Mouse (Mus musculus) midbrain, embryonic 16.5 days (tissue): ENCODE results near the gene Dusp14. TPM values are rescaled to one million over a fixed set of nuclear protein-coding genes. Genes with fewer than 3 reads are reported as not detected.

Source experiments
- ATAC-seq: fragments of 200-750 bp; cut with Nextera tagmentation; 2 replicates; pipeline ENCODE4 v1.8.0; 2017; ENCODE audit warnings: moderate TSS enrichment
- H3K27ac ChIP-seq: fragments of 300-500 bp; sonication (generic); 2 replicates; pipeline ENCODE4 v1.5.1; 2014; ENCODE audit warnings: mild to moderate bottlenecking, low read length, mixed read lengths
- H3K27me3 ChIP-seq: fragments of 300-500 bp; sonication (generic); 2 replicates; pipeline ENCODE4 v1.6.1; 2014; ENCODE audit warnings: low read depth, low read length, mixed read lengths; ENCODE audit not compliant: control insufficient read depth, insufficient read depth
- H3K36me3 ChIP-seq: fragments of 300-500 bp; sonication (generic); 2 replicates; pipeline ENCODE4 v1.6.1; 2014; ENCODE audit warnings: mild to moderate bottlenecking, low read length, moderate library complexity, mixed read lengths; ENCODE audit not compliant: control insufficient read depth, insufficient read depth
- H3K4me1 ChIP-seq: fragments of 300-500 bp; sonication (generic); 2 replicates; pipeline ENCODE4 v1.6.1; 2014; ENCODE audit warnings: mild to moderate bottlenecking, low read length, mixed read lengths; ENCODE audit not compliant: control insufficient read depth, insufficient read depth
- H3K4me2 ChIP-seq: fragments of 300-500 bp; sonication (generic); 2 replicates; pipeline ENCODE4 v1.6.1; 2014; ENCODE audit warnings: mild to moderate bottlenecking, low read length, mixed read lengths
- H3K4me3 ChIP-seq: fragments of 300-500 bp; sonication (generic); 2 replicates; pipeline ENCODE4 v1.5.1; 2014; ENCODE audit warnings: low read depth, mild to moderate bottlenecking, low read length, moderate library complexity, mixed read lengths
- H3K9ac ChIP-seq: fragments of 300-500 bp; sonication (generic); 2 replicates; pipeline ENCODE4 v1.6.1; 2014; ENCODE audit warnings: low read depth, low read length, mixed read lengths
- H3K9me3 ChIP-seq: fragments of 300-500 bp; sonication (generic); replicated peaks from 2 replicates; pipeline ENCODE4 v1.6.1; 2014; ENCODE audit warnings: mild to moderate bottlenecking, low read length, mixed read lengths; ENCODE audit not compliant: control insufficient read depth, poor library complexity, severe bottlenecking
- WGBS: fragments of 180-500 bp; shearing (Covaris S2); extraction: QIAGEN DNeasy Blood & Tissue Kit; methylation state at CpG from one replicate; pipeline ENCODE4 v1.1.7; 2014; 5-methylcytosine and 5-hydroxymethylcytosine counted together
- polyA plus RNA-seq: library from polyadenylated mRNA; unstranded; fragments of >200 nt; fragmentation: Nextera tagmentation; extraction: Ambion mirVana; gene quantifications from 2 replicates; pipeline ENCODE4 v1.2.1, GENCODE M21; 2015

Dusp14 gene
- polyA plus RNA-seq, 1 experiment from 2014 or later = 11.8 TPM

- WGBS = 68% methylated on average over 6 of the region's 6 CpGs
- peaks cover 18% of the 10 kb centered on the region for H3K36me3 ChIP-seq
Measured at GRCm38 (mm10) chr11:84040621-84041020, 28.4 kb downstream of the Dusp14 start.

DNA sequence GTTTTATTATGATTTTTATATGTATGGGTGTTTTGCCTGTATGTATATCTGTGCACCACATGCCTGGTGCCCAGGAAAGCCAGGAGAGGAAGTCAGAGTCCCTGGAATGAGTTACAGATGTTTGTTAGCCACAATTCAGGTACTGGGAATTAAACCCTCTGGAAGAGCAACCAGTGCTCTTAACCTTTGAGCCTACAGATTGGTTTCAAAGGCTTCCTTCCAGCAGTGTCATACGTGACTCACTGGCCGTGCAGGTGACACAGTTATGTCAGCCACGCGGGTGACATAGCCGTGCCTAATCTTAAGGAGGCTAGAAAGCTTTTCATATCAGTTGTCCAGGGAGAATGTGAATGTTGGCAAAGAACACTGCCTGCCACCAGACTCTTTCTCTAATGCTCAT lies 35.4 kb downstream of the Dusp14 start:
- H3K4me3 ChIP-seq = no peak overlapping the region
- no peaks in the 10 kb centered on the region for H3K9me3 ChIP-seq
- no peak overlapping the region for H3K27ac ChIP-seq
- H3K27me3 ChIP-seq = no peaks in the 10 kb centered on the region
- no peaks in the 10 kb centered on the region for H3K4me1 ChIP-seq
- ATAC-seq = no peak
- H3K9ac ChIP-seq = no peak overlapping the region
- 86% methylated on average over 5 of the region's 5 CpGs for WGBS
- peaks cover 10% of the 10 kb centered on the region for H3K36me3 ChIP-seq
- H3K4me2 ChIP-seq = no peak overlapping the region

More at GRCm38 (mm10) chr11:84040621-84041020, 28.4 kb downstream of the Dusp14 start:
- Histone ChIP-seq H3K4me2 (no peak overlapping the region), H3K9me3 (no peaks in the 10 kb centered on the region), H3K27me3 (no peaks in the 10 kb centered on the region), H3K4me3 (no peak overlapping the region), H3K4me1 (peaks cover 22% of the 10 kb centered on the region), H3K9ac (no peak overlapping the region), H3K27ac (no peak overlapping the region)
- no peak for ATAC-seq

DNA sequence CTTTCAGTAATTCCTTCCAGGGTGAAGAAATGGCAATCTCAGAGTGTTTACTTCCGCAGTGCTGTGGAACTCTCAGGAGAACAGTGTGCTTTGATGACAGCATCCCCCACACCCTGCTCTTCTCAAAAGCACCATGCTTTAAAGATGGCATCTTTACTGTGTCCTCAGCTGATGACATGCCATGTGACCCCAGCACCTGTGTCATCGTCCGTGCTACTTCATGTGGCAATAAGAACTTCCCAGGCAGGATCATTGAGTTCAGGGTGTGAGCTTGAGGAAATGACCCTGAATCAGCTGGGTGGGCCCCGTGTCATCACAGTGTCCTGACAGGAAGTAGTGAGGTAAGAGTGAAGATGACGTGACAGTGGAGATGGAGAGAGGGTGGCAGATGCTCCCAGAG lies 36.5 kb downstream of the Dusp14 start:
- no peak overlapping the region for H3K4me2 ChIP-seq
- no peak overlapping the region for H3K4me3 ChIP-seq
- no peak for ATAC-seq
- peaks cover 16% of the 10 kb centered on the region for H3K36me3 ChIP-seq
- 92% methylated on average over 5 of the region's 5 CpGs for WGBS
- H3K27ac ChIP-seq = no peak overlapping the region
- H3K9ac ChIP-seq = no peak overlapping the region
- H3K4me1 ChIP-seq = no peaks in the 10 kb centered on the region
- H3K9me3 ChIP-seq = no peaks in the 10 kb centered on the region
- H3K27me3 ChIP-seq = no peaks in the 10 kb centered on the region

DNA sequence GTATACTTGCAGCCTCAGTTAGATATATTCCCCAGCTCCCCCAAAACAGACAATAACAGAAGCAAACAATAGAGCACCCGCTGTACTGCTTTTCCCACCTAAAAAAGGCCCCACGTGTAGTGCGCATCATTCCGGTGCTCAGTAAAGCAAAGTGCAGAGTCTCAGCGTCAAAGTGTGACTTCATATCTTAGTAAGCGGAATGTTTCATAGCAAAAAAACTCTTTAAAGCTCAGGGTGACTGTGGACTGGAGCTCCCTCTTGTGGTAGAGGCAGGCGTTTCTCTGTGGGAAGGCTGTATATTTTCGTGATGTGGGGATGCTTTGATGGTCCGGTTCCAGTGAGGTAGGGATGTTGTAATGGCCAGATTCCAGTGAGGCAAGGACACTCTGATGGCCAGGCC lies 37.1 kb downstream of the Dusp14 start:
- H3K4me1 ChIP-seq = no peaks in the 10 kb centered on the region
- no peak overlapping the region for H3K9ac ChIP-seq
- H3K36me3 ChIP-seq = peaks cover 16% of the 10 kb centered on the region
- H3K4me3 ChIP-seq = no peak overlapping the region
- no peak overlapping the region for H3K4me2 ChIP-seq
- 58% methylated on average over 9 of the region's 9 CpGs for WGBS
- H3K27ac ChIP-seq = no peak overlapping the region
- H3K9me3 ChIP-seq = no peaks in the 10 kb centered on the region
- no peak for ATAC-seq
- no peaks in the 10 kb centered on the region for H3K27me3 ChIP-seq

- H3K27ac ChIP-seq = no peak overlapping the region
Measured at GRCm38 (mm10) chr11:84028271-84029028, 40.6 kb downstream of the Dusp14 start.

GRCm38 (mm10) chr11:84027231-84027630 lies 41.8 kb downstream of the Dusp14 start:
- H3K9ac ChIP-seq = no peak overlapping the region
- H3K9me3 ChIP-seq = no peaks in the 10 kb centered on the region
- no peaks in the 10 kb centered on the region for H3K4me1 ChIP-seq
- 90% methylated on average over 5 of the region's 5 CpGs for WGBS
- peaks cover 48% of the 10 kb centered on the region for H3K36me3 ChIP-seq
- no peaks in the 10 kb centered on the region for H3K27me3 ChIP-seq
- no peak overlapping the region for H3K4me3 ChIP-seq
- no peak overlapping the region for H3K27ac ChIP-seq
- ATAC-seq = no peak
- H3K4me2 ChIP-seq = no peak overlapping the region

More at GRCm38 (mm10) chr11:84028271-84029028, 40.6 kb downstream of the Dusp14 start:
- no peak for ATAC-seq
- H3K4me2 ChIP-seq = no peak overlapping the region
- WGBS = 88% methylated on average over 9 of the region's 9 CpGs
- H3K27me3 ChIP-seq = no peaks in the 10 kb centered on the region
- no peaks in the 10 kb centered on the region for H3K4me1 ChIP-seq
- H3K9me3 ChIP-seq = no peaks in the 10 kb centered on the region
- H3K9ac ChIP-seq = no peak overlapping the region
- no peak overlapping the region for H3K4me3 ChIP-seq
- H3K36me3 ChIP-seq = peaks cover 45% of the 10 kb centered on the region

DNA sequence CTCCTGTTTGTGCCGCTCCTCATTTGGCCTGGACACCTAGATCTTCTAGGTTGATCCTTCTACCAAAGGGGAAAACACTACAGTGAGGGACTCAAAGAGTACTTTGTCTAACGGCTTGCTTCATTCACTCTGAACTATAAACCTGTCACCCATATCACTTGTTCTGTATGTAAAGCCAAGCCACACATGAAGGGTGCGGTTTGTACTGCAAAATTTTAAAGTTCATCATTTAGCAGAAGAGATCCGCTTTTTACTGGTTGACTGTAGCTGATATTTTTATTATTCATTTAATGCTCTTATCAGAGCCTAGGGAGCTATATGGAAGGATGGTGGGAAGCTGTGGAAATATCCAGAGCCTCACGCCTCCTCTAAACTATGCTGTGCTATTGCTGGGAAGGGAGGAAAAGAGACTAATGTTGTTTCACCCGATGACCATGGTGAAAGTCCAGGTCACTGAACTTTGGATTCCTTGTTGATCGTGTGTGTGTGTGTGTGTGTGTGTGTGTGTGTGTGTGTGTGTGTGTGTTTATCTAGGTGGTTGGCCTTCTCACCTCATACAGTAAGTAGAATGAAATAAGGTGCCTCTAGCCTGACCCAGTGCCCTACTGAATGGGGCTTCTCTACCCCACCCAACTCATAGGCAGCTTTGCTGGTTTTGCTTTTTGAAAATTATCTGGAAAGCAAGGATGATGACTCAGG lies 52.1 kb downstream of the Dusp14 start:
- Histone ChIP-seq H3K27ac (no peak overlapping the region), H3K27me3 (no peaks in the 10 kb centered on the region), H3K36me3 (peaks cover 18% of the 10 kb centered on the region), H3K9me3 (no peaks in the 10 kb centered on the region), H3K4me1 (peaks cover 13% of the 10 kb centered on the region; the same call in 1 of the 2 replicates), H3K4me3 (no peak overlapping the region), H3K9ac (no peak overlapping the region), H3K4me2 (no peak overlapping the region)
- 94% methylated on average over 7 of the region's 7 CpGs for WGBS
- ATAC-seq = no peak

GRCm38 (mm10) chr11:84016147-84016809 lies 52.8 kb downstream of the Dusp14 start:
- H3K27me3 ChIP-seq = no peaks in the 10 kb centered on the region
- no peak overlapping the region for H3K27ac ChIP-seq
- peaks cover 11% of the 10 kb centered on the region for H3K36me3 ChIP-seq
- H3K4me3 ChIP-seq = no peak overlapping the region
- H3K4me2 ChIP-seq = no peak overlapping the region
- WGBS = 90% methylated on average over 6 of the region's 6 CpGs
- H3K9me3 ChIP-seq = no peaks in the 10 kb centered on the region
- ATAC-seq = no peak
- H3K4me1 ChIP-seq = peaks cover 20% of the 10 kb centered on the region
- H3K9ac ChIP-seq = no peak overlapping the region

DNA sequence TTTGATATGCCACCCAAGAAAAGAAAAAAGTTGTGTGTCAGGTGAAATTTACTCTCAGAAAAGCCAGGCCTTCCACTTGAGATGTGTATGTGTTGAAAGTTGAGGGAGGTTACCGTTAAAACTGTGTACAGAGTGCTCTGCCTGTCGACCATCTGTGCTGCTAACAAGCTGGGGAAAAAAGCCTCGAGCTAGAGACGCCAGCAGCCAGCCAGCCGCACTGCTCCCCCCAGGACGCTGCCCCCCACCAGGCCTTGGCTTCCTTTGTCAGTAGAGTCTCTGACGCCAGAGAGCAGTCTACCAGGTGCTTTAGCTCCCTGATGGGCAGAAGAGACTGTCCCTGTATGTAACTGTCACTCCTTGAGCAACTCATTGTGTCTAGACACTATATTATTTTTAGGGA lies 56.0 kb downstream of the Dusp14 start:
- Histone ChIP-seq H3K27me3 (no peaks in the 10 kb centered on the region), H3K9me3 (no peaks in the 10 kb centered on the region), H3K27ac (no peak overlapping the region), H3K9ac (no peak overlapping the region), H3K4me2 (no peak overlapping the region), H3K4me3 (no peak overlapping the region), H3K36me3 (peaks cover 13% of the 10 kb centered on the region), H3K4me1 (peaks cover 32% of the 10 kb centered on the region)
- no peak for ATAC-seq
- 2% methylated on average over 7 of the region's 7 CpGs for WGBS
